Mouse (Mus musculus) lung, embryonic 14.5 days (tissue): Measurements from ENCODE around the gene Akp3. TPM values are rescaled to one million over a fixed set of nuclear protein-coding genes. Genes with fewer than 3 reads are reported as not detected.

Experiments used
- ATAC-seq: fragments of 200-750 bp; cut with Nextera tagmentation; 2 replicates; pipeline ENCODE4 v1.8.0; 2017; ENCODE audit warnings: mild to moderate bottlenecking, moderate TSS enrichment, moderate library complexity; ENCODE audit not compliant: insufficient read depth
- DNase-seq: peaks from one replicate; pipeline ENCODE4 v3.0.0-alpha.2; 2015
- H3K27ac ChIP-seq: fragments of 300-500 bp; sonication (generic); 2 replicates; pipeline ENCODE4 v1.5.1; 2014; ENCODE audit warnings: low read depth, mild to moderate bottlenecking, moderate library complexity
- H3K27me3 ChIP-seq: fragments of 300-500 bp; sonication (generic); 2 replicates; pipeline ENCODE4 v1.6.1; 2014; ENCODE audit warnings: low read length, control low read depth; ENCODE audit not compliant: insufficient read depth
- H3K36me3 ChIP-seq: fragments of 300-500 bp; sonication (generic); 2 replicates; pipeline ENCODE4 v1.6.1; 2014; ENCODE audit warnings: control low read depth; ENCODE audit not compliant: insufficient read depth
- H3K4me1 ChIP-seq: fragments of 300-500 bp; sonication (generic); 2 replicates; pipeline ENCODE4 v1.6.1; 2014; ENCODE audit warnings: antibody characterized with exemption, control low read depth; ENCODE audit not compliant: insufficient read depth
- H3K4me2 ChIP-seq: fragments of 300-500 bp; sonication (generic); 2 replicates; pipeline ENCODE4 v1.6.1; 2014; ENCODE audit warnings: mild to moderate bottlenecking
- H3K4me3 ChIP-seq: fragments of 300-500 bp; sonication (generic); 2 replicates; pipeline ENCODE4 v1.5.1; 2014; ENCODE audit warnings: low read depth, low read length
- H3K9ac ChIP-seq: fragments of 300-500 bp; sonication (generic); 2 replicates; pipeline ENCODE4 v1.6.1; 2014
- H3K9me3 ChIP-seq: fragments of 300-500 bp; sonication (generic); 2 replicates; pipeline ENCODE4 v1.6.1; 2016; ENCODE audit warnings: low read depth, low read length, control low read depth
- CTCF ChIP-seq: IDR thresholded peaks from 2 replicates; pipeline ENCODE4 v1.5.1; 2016; ENCODE audit warnings: antibody characterized with exemption, low read depth
- WGBS: fragments of 180-500 bp; shearing (Covaris S2); extraction: QIAGEN DNeasy Blood & Tissue Kit; methylation state at CpG from one replicate; pipeline ENCODE4 v1.1.7; 2014; 5-methylcytosine and 5-hydroxymethylcytosine counted together
- polyA plus RNA-seq: library from polyadenylated mRNA; unstranded; fragments of >200 nt; fragmentation: Nextera tagmentation; extraction: Ambion mirVana; gene quantifications from 2 replicates; pipeline ENCODE4 v1.2.1, GENCODE M21; 2014

Akp3 gene
- polyA plus RNA-seq, 1 experiment from 2014 or later = not detected

GRCm38 (mm10) chr1:87154501-87155120 lies 29.8 kb downstream of the Akp3 start:
- Histone ChIP-seq H3K27ac (no peak overlapping the region), H3K4me1 (no peaks in the 10 kb centered on the region), H3K4me2 (peak overlapping the region; percentile 56), H3K4me3 (peak overlapping the region; percentile 32), H3K9me3 (no peaks in the 10 kb centered on the region), H3K27me3 (peaks cover 98% of the 10 kb centered on the region), H3K36me3 (no peaks in the 10 kb centered on the region), H3K9ac (no peak overlapping the region)
- DNase-seq (no peak), ATAC-seq (0 out of 2 replicates have a peak, but pooled peaks have one; percentile 16)
- peak; percentile 20; the same call in 1 of the 2 replicates for TF ChIP-seq CTCF
- WGBS = 1% methylated on average over 56 of the region's 58 CpGs

- Histone ChIP-seq H3K27ac (no peak overlapping the region), H3K36me3 (no peaks in the 10 kb centered on the region), H3K4me3 (peak overlapping the region; percentile 33), H3K4me1 (no peaks in the 10 kb centered on the region), H3K9ac (no peak overlapping the region; the same call in 1 of the 2 replicates), H3K9me3 (no peaks in the 10 kb centered on the region), H3K27me3 (peaks cover 88% of the 10 kb centered on the region), H3K4me2 (peak overlapping the region; percentile 60)
- TF ChIP-seq CTCF = no peak
- DNase-seq (peak; percentile 59), ATAC-seq (no peak; the same call in 1 of the 2 replicates)
- WGBS = under 1% methylated on average over 50 of the region's 56 CpGs
Observed at GRCm38 (mm10) chr1:87155531-87156198, 30.9 kb downstream of the Akp3 start.

DNA sequence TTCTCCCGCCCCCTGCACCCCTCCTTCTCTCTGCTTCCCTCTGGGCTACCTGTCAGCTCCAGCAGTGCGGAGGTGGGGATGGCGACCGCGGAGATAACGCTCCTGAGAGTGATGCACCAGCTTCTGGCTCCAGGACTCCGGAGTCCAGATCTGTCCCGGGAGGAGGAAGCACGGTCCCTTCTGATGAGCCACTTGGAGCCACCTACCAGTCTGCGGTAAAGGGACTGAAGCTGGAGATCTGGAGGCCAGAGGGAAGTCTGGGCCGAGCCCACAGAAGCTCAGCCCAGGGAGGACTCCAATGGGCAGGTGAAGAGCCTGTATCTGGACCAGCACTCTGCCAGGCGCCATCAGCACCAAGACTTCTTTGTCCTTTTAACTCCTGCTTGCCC lies 31.4 kb downstream of the Akp3 start, which contains the start of gene Ecel1:
Ecel1 (minus strand) TSS at position 323 of the 389 bp plus-strand sequence.
- Histone ChIP-seq H3K9ac (no peak within 1 kb of the TSS; the same call in 1 of the 2 replicates), H3K27ac (no peak within 1 kb of the TSS)
- 2% methylated on average over 12 of the region's 12 CpGs for WGBS

DNA sequence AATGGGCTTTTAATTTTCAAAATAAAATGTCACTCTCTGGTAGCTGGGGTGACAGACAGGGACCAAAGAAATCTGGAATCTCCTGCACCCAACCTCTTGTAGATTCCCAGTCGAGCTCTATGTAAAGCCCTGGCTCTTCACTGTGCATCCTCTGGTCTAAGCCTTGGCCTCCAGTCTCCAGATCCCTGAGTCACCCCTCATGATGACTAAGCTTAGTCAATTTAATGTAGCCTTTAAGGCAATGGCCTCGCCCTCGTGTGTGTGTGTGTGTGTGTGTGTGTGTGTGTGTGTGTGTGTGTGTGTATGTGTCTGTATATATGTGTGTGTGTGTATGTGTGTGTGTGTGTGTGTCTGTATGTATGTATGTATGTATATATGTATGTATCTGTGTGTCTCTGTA lies 34.6 kb downstream of the Akp3 start:
- DNase-seq (no peak), ATAC-seq (no peak)
- Histone ChIP-seq H3K4me3 (no peak overlapping the region), H3K27ac (no peak overlapping the region), H3K9ac (no peak overlapping the region), H3K4me1 (no peaks in the 10 kb centered on the region), H3K27me3 (peaks cover 51% of the 10 kb centered on the region), H3K36me3 (no peaks in the 10 kb centered on the region), H3K4me2 (no peak overlapping the region), H3K9me3 (no peaks in the 10 kb centered on the region)
- 74% methylated on average over 3 of the region's 3 CpGs for WGBS
- no peak for TF ChIP-seq CTCF

More for the DNA sequence above, 31.4 kb downstream of the Akp3 start, which contains the start of gene Ecel1:
- no peak for DNase-seq
- no peak for TF ChIP-seq CTCF
- Histone ChIP-seq H3K4me2 (peak within 1 kb of the TSS; percentile 60), H3K4me3 (peak within 1 kb of the TSS; percentile 33), H3K4me1 (no peaks in the 10 kb centered on the region), H3K27me3 (peaks cover 83% of the 10 kb centered on the region), H3K36me3 (no peaks in the 10 kb centered on the region), H3K9me3 (no peaks in the 10 kb centered on the region)
- ATAC-seq = no peak

DNA sequence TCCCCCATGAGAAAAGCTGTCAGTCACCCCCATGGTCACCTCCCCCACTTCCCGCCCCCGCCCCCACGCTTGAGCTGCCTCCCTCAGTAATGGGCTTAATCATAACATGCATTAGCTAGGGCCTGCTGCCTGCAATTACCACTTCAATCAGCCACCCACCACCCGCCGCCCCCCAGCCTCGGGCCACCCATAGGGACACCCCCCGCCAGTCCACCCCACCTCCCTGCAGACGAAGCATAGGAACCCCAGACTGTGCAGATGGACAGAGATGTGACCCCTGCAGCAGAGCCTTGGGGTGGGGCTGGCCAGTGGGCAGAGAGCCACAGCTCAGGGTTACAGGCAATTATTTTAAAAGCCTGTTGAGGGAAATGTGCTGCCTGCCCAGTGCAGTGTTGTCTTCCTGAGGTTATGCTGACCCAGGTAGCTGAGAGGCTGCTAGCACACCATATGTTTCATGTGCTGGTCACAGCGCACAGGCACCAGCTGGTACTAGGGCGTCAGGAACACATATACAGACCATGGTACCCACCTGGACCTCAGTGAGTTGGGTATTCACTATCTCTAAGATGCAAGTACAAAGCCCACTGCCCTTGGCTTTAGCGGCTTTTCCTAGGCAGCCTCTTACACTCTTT lies 39.5 kb downstream of the Akp3 start:
- no peak overlapping the region for H3K4me2 ChIP-seq
- H3K9ac ChIP-seq = no peak overlapping the region
- no peak overlapping the region for H3K27ac ChIP-seq
- WGBS = 21% methylated on average over 10 of the region's 11 CpGs
- DNase-seq = no peak
- ATAC-seq = no peak
- H3K4me3 ChIP-seq = no peak overlapping the region
- no peak for TF ChIP-seq CTCF
- 0 out of 2 replicates have a peak, but pooled peaks cover 13% of the 10 kb centered on the region for H3K27me3 ChIP-seq
- H3K9me3 ChIP-seq = no peaks in the 10 kb centered on the region
- no peaks in the 10 kb centered on the region for H3K4me1 ChIP-seq
- H3K36me3 ChIP-seq = no peaks in the 10 kb centered on the region

DNA sequence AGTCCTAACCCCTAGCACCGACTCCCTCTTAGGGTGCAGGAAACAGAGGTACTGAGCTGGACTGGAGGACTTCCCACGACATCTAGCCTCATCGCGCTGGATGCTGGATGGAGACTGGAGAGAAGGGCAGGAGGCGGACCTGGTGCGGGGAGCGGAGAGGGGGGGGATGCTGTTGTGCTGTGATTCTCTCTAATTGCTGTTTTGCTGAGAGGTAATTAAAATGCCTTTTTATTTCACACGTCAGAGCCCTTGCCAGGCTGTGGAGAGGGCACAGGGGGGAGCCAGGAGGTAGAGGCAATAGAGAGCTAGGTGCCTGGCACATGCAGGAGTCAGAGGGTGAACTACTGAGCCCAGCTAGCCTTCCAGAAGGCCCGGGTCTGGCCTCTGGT lies 40.0 kb downstream of the Akp3 start:
- no peaks in the 10 kb centered on the region for H3K9me3 ChIP-seq
- no peak overlapping the region for H3K27ac ChIP-seq
- H3K36me3 ChIP-seq = no peaks in the 10 kb centered on the region
- no peak overlapping the region for H3K4me3 ChIP-seq
- H3K27me3 ChIP-seq = peaks cover 16% of the 10 kb centered on the region; the same call in 1 of the 2 replicates
- TF ChIP-seq CTCF = no peak
- ATAC-seq (no peak), DNase-seq (no peak)
- 49% methylated on average over 9 of the region's 9 CpGs for WGBS
- no peak overlapping the region for H3K4me2 ChIP-seq
- H3K9ac ChIP-seq = no peak overlapping the region
- H3K4me1 ChIP-seq = no peaks in the 10 kb centered on the region

GRCm38 (mm10) chr1:87170458-87170857 lies 45.7 kb downstream of the Akp3 start:
- no peaks in the 10 kb centered on the region for H3K36me3 ChIP-seq
- TF ChIP-seq CTCF = no peak
- H3K9ac ChIP-seq = 0 out of 2 replicates have a peak overlapping the region, but pooled peaks have one; percentile 3
- no peaks in the 10 kb centered on the region for H3K9me3 ChIP-seq
- peaks cover 21% of the 10 kb centered on the region for H3K27me3 ChIP-seq
- H3K4me3 ChIP-seq = no peak overlapping the region
- DNase-seq (no peak), ATAC-seq (no peak)
- peak overlapping the region; percentile 31; the same call in 1 of the 2 replicates for H3K4me2 ChIP-seq
- no peak overlapping the region for H3K27ac ChIP-seq
- WGBS = 11% methylated on average over 18 of the region's 19 CpGs
- no peaks in the 10 kb centered on the region for H3K4me1 ChIP-seq
